Comparison of ENCODE assay signal across 8 mouse cellular contexts in the genomic region with DNA sequence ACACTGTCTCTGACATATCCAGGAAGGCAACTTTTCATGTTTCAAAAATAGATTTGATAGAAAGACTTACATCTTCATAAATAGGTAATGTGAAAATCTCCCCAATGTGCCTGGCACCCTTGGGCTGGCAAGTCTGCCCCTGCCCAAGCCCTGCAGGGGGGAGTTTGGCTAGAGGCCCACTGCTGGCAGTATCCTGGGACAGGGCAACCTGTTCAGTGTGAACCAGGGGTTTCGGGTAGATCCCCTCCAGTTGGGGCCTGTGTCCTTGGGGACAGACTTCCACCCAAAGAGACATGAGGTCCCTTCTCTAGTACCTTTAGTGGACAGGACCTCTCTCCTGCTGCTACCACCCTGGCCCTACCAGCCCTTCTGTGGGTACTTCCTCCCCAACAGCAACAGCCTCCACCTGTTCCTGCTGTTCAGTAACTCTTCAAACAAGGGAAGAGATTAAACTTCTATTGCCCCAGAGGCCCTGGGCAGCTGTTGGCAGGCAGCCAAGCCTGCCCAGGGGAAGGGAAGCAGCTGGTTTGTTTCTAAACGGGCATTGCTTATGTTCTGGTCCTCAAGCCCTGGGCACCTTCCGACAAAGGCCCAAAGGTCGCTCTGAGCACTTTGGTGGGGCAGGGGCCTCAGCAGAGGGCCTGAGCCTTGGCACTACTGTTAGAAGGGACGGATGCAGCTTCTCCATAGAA. TPM values are rescaled to one million over a fixed set of nuclear protein-coding genes. Genes with fewer than 3 reads are reported as not detected.
DNase-seq lines count a peak whose midpoint lies in the region; ATAC-seq and TF ChIP-seq lines count a peak whose summit lies in the region.
"Had no signal": no experiment of that assay in that cellular context is flagged by ENCODE, and none has a peak within 500 bp of the region (broad histone marks: within the 10 kb centered on the region; RNA-seq: fewer than 3 reads in every experiment).

No protein-coding gene starts in this region.

- peaks cover 13% of the 10 kb centered on the region for H3K36me3 ChIP-seq in spleen, adult 2 months (ENCODE audit: control insufficient read depth, insufficient read depth, low read length)
- H3K36me3 ChIP-seq in forebrain, embryonic 13.5 days (ENCODE audit: poor library complexity, severe bottlenecking) = peaks cover 18% of the 10 kb centered on the region
- peaks cover 11% of the 10 kb centered on the region for H3K36me3 ChIP-seq in kidney, postnatal 0 days (ENCODE audit: insufficient read depth, low read length)

- H3K27ac ChIP-seq in spleen, adult 2 months (ENCODE audit: insufficient read depth, low read length) = peak overlapping the region; percentile 21; the same call in 1 of the 2 replicates
- peak overlapping the region; percentile 63 for H3K27ac ChIP-seq in forebrain, embryonic 13.5 days
- H3K27ac ChIP-seq in kidney, postnatal 0 days = peak overlapping the region; percentile 62
- H3K27ac ChIP-seq: limb, embryonic 12.5 days had no signal

- no peak overlapping the region for H3K4me2 ChIP-seq in forebrain, embryonic 13.5 days
- no peak overlapping the region for H3K4me2 ChIP-seq in kidney, postnatal 0 days (ENCODE audit: low read length)
- H3K4me2 ChIP-seq: limb, embryonic 12.5 days had no signal

- 16% methylated on average over 5 of the region's 5 CpGs for WGBS in spleen, adult 2 months
- WGBS in forebrain, embryonic 13.5 days = 31% methylated on average over 5 of the region's 5 CpGs
- 35% methylated on average over 5 of the region's 5 CpGs for WGBS in kidney, postnatal 0 days

- peaks cover 14% of the 10 kb centered on the region for H3K4me1 ChIP-seq in spleen, adult 2 months (ENCODE audit: control insufficient read depth, insufficient read depth, insufficient read length)
- H3K4me1 ChIP-seq in forebrain, embryonic 13.5 days = peaks cover 12% of the 10 kb centered on the region
- peaks cover 9% of the 10 kb centered on the region for H3K4me1 ChIP-seq in kidney, postnatal 0 days (replicated peaks; ENCODE audit: insufficient read depth, low read length)

- H3K27me3 ChIP-seq in spleen, adult 2 months (ENCODE audit: control insufficient read depth, insufficient read depth, low read length) = no peaks in the 10 kb centered on the region
- H3K27me3 ChIP-seq in forebrain, embryonic 13.5 days = no peaks in the 10 kb centered on the region
- no peaks in the 10 kb centered on the region for H3K27me3 ChIP-seq in kidney, postnatal 0 days (ENCODE audit: insufficient read depth, low read length)
- H3K27me3 ChIP-seq: limb, embryonic 12.5 days had no signal

- ATAC-seq in forebrain, embryonic 13.5 days = peak; percentile 24; the same call in 1 of the 2 replicates
- ATAC-seq in kidney, postnatal 0 days (replicated peaks; ENCODE audit: low FRiP score, low read depth) = peak; percentile 14; the same call in 1 of the 2 replicates
- ATAC-seq in megakaryocyte progenitor cell, adult 5-6 weeks (replicated peaks; ENCODE audit: poor library complexity) = peak; percentile 49

- no peaks in the 10 kb centered on the region for H3K9me3 ChIP-seq in forebrain, embryonic 13.5 days (replicated peaks)
- H3K9me3 ChIP-seq in kidney, postnatal 0 days (replicated peaks; ENCODE audit: low read length) = no peaks in the 10 kb centered on the region
- H3K9me3 ChIP-seq: limb, embryonic 12.5 days had no signal

- no peak for DNase-seq in spleen, adult 2 months (ENCODE audit: low read depth in 1 of 2, low spot score in 2 of 2)
- DNase-seq in spleen, adult 12 weeks (ENCODE audit: low spot score) = no peak
- DNase-seq in kidney, postnatal 0 days (ENCODE audit: low spot score) = peak; percentile 62
- no peak for DNase-seq in layer of hippocampus, postnatal 14 days (ENCODE audit: low spot score in 2 of 2)
- DNase-seq in thymus, postnatal 14 days = no peak

- 0 out of 2 replicates have a peak overlapping the region, but pooled peaks have one; percentile 8 for H3K9ac ChIP-seq in forebrain, embryonic 13.5 days
- no peak overlapping the region for H3K9ac ChIP-seq in kidney, postnatal 0 days (ENCODE audit: low read depth, low read length)
- H3K9ac ChIP-seq: limb, embryonic 12.5 days had no signal

- no peak for TF ChIP-seq POLR2A in spleen, adult 2 months (IDR thresholded peaks at IDR 0.05; ENCODE audit: low read depth, low read length)

- no peak for TF ChIP-seq CTCF in spleen, adult 2 months (IDR thresholded peaks at IDR 0.05; ENCODE audit: extremely low read depth, insufficient read depth, insufficient read length, insufficient replicate concordance)
- no peak for TF ChIP-seq CTCF in kidney, postnatal 0 days (IDR thresholded peaks at IDR 0.05; ENCODE audit: low read depth)

- H3K4me3 ChIP-seq in spleen, adult 2 months (ENCODE audit: extremely low read depth, insufficient read depth, insufficient read length) = no peak overlapping the region
- H3K4me3 ChIP-seq in forebrain, embryonic 13.5 days = no peak overlapping the region
- no peak overlapping the region for H3K4me3 ChIP-seq in kidney, postnatal 0 days (replicated peaks; ENCODE audit: low read depth, low read length)
- H3K4me3 ChIP-seq: limb, embryonic 12.5 days had no signal

RNA-seq across cellular contexts. Expression of a gene that starts 11.2 kb away (rescaled TPM):
- 70.5 and 104 TPM in 2 replicates for polyA plus RNA-seq in spleen, adult 2 months (2012; rRNA removed)
- polyA plus RNA-seq in forebrain, embryonic 13.5 days (2015; fragmentation: Nextera tagmentation; extraction: Ambion mirVana) = 0.77 and 0.89 TPM in 2 replicates
- 0.42 and 0.66 TPM in 2 replicates for polyA plus RNA-seq in kidney, postnatal 0 days (2015; fragmentation: Nextera tagmentation; extraction: Ambion mirVana)
- total RNA-seq in megakaryocyte progenitor cell, adult 5-6 weeks (2015) = 1.9 and 2.2 TPM in 2 replicates
- 0.81 and 2.3 TPM in 2 replicates for total RNA-seq in megakaryocyte progenitor cell, adult 5-6 weeks (2017)
- total RNA-seq in layer of hippocampus, postnatal 14 days (2021) = under 1 TPM; 0.39 to 0.60 TPM

RNA-seq across cellular contexts. Expression of a gene that starts 22.9 kb away (rescaled TPM):
- 102 and 110 TPM in 2 replicates for polyA plus RNA-seq in spleen, adult 2 months (2012; rRNA removed)
- polyA plus RNA-seq in forebrain, embryonic 13.5 days (2015; fragmentation: Nextera tagmentation; extraction: Ambion mirVana) = 7.4 and 7.9 TPM in 2 replicates
- 16.4 and 17.1 TPM in 2 replicates for polyA plus RNA-seq in kidney, postnatal 0 days (2015; fragmentation: Nextera tagmentation; extraction: Ambion mirVana)
- 12.7 and 17.9 TPM in 2 replicates for total RNA-seq in megakaryocyte progenitor cell, adult 5-6 weeks (2015)
- 3.5 and 5.1 TPM in 2 replicates for total RNA-seq in megakaryocyte progenitor cell, adult 5-6 weeks (2017)
- 10 to 100 TPM; 17.2 to 21.9 TPM for total RNA-seq in layer of hippocampus, postnatal 14 days (2021)

RNA-seq across cellular contexts. Expression of a gene that starts 46.6 kb away (rescaled TPM):
- 0.73 and 1.3 TPM in 2 replicates for polyA plus RNA-seq in spleen, adult 2 months (2012; rRNA removed)
- polyA plus RNA-seq in forebrain, embryonic 13.5 days (2015; fragmentation: Nextera tagmentation; extraction: Ambion mirVana) = 1.4 and 2.3 TPM in 2 replicates
- polyA plus RNA-seq in kidney, postnatal 0 days (2015; fragmentation: Nextera tagmentation; extraction: Ambion mirVana) = 3.0 and 4.1 TPM in 2 replicates
- total RNA-seq in megakaryocyte progenitor cell, adult 5-6 weeks (2015) = 2.2 and 3.7 TPM in 2 replicates
- total RNA-seq in megakaryocyte progenitor cell, adult 5-6 weeks (2017) = 17.4 and 19.9 TPM in 2 replicates
- total RNA-seq in layer of hippocampus, postnatal 14 days (2021) = 1 to 10 TPM; 2.0 to 3.0 TPM

RNA-seq across cellular contexts. Expression of a gene that starts 49.6 kb away (rescaled TPM):
- 17.8 and 31.4 TPM in 2 replicates for polyA plus RNA-seq in spleen, adult 2 months (2012; rRNA removed)
- 46.5 and 49.8 TPM in 2 replicates for polyA plus RNA-seq in forebrain, embryonic 13.5 days (2015; fragmentation: Nextera tagmentation; extraction: Ambion mirVana)
- polyA plus RNA-seq in kidney, postnatal 0 days (2015; fragmentation: Nextera tagmentation; extraction: Ambion mirVana) = 46.6 and 48.5 TPM in 2 replicates
- 27.8 and 32.1 TPM in 2 replicates for total RNA-seq in megakaryocyte progenitor cell, adult 5-6 weeks (2015)
- 115 and 136 TPM in 2 replicates for total RNA-seq in megakaryocyte progenitor cell, adult 5-6 weeks (2017)
- 10 to 100 TPM; 28.9 to 33.8 TPM for total RNA-seq in layer of hippocampus, postnatal 14 days (2021)

RNA-seq across cellular contexts. Expression of a gene that starts 58.4 kb away (rescaled TPM):
- polyA plus RNA-seq in spleen, adult 2 months (2012; rRNA removed) = 2.0 and 3.1 TPM in 2 replicates
- 0.96 and 1.1 TPM in 2 replicates for polyA plus RNA-seq in forebrain, embryonic 13.5 days (2015; fragmentation: Nextera tagmentation; extraction: Ambion mirVana)
- polyA plus RNA-seq in kidney, postnatal 0 days (2015; fragmentation: Nextera tagmentation; extraction: Ambion mirVana) = 1.7 and 2.0 TPM in 2 replicates
- 0.64 and 1.0 TPM in 2 replicates for total RNA-seq in megakaryocyte progenitor cell, adult 5-6 weeks (2015)
- 2.1 TPM in 2 replicates for total RNA-seq in megakaryocyte progenitor cell, adult 5-6 weeks (2017)
- 1 to 10 TPM; 4.1 to 5.0 TPM for total RNA-seq in layer of hippocampus, postnatal 14 days (2021)

Comparison
In these comparisons a context has a peak if more than half of its experiments do, and no peak if none do; other contexts are left out.
1. RNA of a gene that starts 11.2 kb away (polyA plus RNA-seq): 70.5 to 104 TPM in spleen, adult 2 months; 0.77 to 0.89 TPM in forebrain, embryonic 13.5 days and 0.42 to 0.66 TPM in kidney, postnatal 0 days; every median in the first group is over 10 times any median in the second.
2. Peak in every context shown above with its lines, with median percentiles within 50 percentile points of each other: H3K27ac ChIP-seq and ATAC-seq.